In the genomic region with DNA sequence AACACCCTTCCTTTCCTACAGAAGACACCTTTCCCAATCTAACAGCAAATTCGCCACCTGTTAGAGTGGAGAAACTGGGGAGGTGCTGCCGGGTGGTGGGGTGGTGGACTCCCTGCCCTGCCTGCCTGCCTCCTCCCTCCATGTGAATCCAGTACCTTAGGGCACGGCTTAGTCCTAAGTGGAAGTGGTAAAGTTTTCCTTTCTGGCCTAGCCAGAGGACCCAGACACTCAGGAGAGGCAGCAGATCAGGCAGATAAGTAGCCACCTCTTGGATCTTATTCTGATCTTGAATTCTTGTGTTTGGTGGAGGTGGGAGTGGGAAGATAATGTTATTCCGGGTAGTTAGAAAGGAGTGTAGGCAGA, we compare ENCODE assay signal across 12 mouse cellular contexts. TPM values are rescaled to one million over a fixed set of nuclear protein-coding genes. Genes with fewer than 3 reads are reported as not detected.
DNase-seq lines count a peak whose midpoint lies in the region; ATAC-seq and TF ChIP-seq lines count a peak whose summit lies in the region.
"Had no signal": no experiment of that assay in that cellular context is flagged by ENCODE, and none has a peak within 500 bp of the region (broad histone marks: within the 10 kb centered on the region; RNA-seq: fewer than 3 reads in every experiment).

No protein-coding gene starts in this region.

- no peak for TF ChIP-seq EP300 in heart, adult 2 months (IDR thresholded peaks at IDR 0.05; ENCODE audit: insufficient read depth, low read depth, low read length)
- no peak for TF ChIP-seq EP300 in lung, postnatal 0 days (IDR thresholded peaks at IDR 0.05)

- intact Hi-C loops in heart, adult 2 months (cut with DNase I) = no loop called here

- peaks cover 14% of the 10 kb centered on the region for H3K4me1 ChIP-seq in heart, embryonic 12.5 days (replicated peaks)
- H3K4me1 ChIP-seq in heart, adult 2 months (ENCODE audit: control insufficient read depth, insufficient read depth, low read length) = no peaks in the 10 kb centered on the region
- no peaks in the 10 kb centered on the region for H3K4me1 ChIP-seq in lung, postnatal 0 days (ENCODE audit: insufficient read depth, low read depth, low read length)
- H3K4me1 ChIP-seq in limb, embryonic 13.5 days = peaks cover 17% of the 10 kb centered on the region
- peaks cover 7% of the 10 kb centered on the region; the same call in 1 of the 2 replicates for H3K4me1 ChIP-seq in stomach, embryonic 14.5 days (ENCODE audit: control insufficient read depth, insufficient read depth, low read length)

- TF ChIP-seq CTCF in heart, adult 2 months (IDR thresholded peaks at IDR 0.05) = no peak
- no peak for TF ChIP-seq CTCF in lung, postnatal 0 days (IDR thresholded peaks at IDR 0.05)

- no peaks in the 10 kb centered on the region for H3K79me2 ChIP-seq in heart, adult 2 months (replicated peaks; ENCODE audit: control insufficient read depth, insufficient read depth, low read length)

- no peak for TF ChIP-seq POLR2A in heart, adult 2 months (IDR thresholded peaks at IDR 0.05; ENCODE audit: insufficient read depth, low read depth, low read length)

- WGBS in heart, embryonic 12.5 days = under 1% methylated on average over 4 of the region's 4 CpGs
- 6% methylated on average over 4 of the region's 4 CpGs for WGBS in heart, adult 2 months
- WGBS in lung, postnatal 0 days = 4% methylated on average over 4 of the region's 4 CpGs
- 8% methylated on average over 4 of the region's 4 CpGs for WGBS in limb, embryonic 13.5 days
- 5% methylated on average over 4 of the region's 4 CpGs for WGBS in stomach, embryonic 14.5 days

- no peaks in the 10 kb centered on the region for H3K36me3 ChIP-seq in heart, embryonic 12.5 days
- no peaks in the 10 kb centered on the region for H3K36me3 ChIP-seq in heart, adult 2 months (ENCODE audit: control insufficient read depth, insufficient read depth, low read length)
- H3K36me3 ChIP-seq in lung, postnatal 0 days (ENCODE audit: insufficient read depth, low read length) = no peaks in the 10 kb centered on the region
- H3K36me3 ChIP-seq in limb, embryonic 13.5 days = no peaks in the 10 kb centered on the region
- no peaks in the 10 kb centered on the region for H3K36me3 ChIP-seq in stomach, embryonic 14.5 days (ENCODE audit: control insufficient read depth, insufficient read depth, low read length)

- peaks cover 92% of the 10 kb centered on the region for H3K27me3 ChIP-seq in heart, embryonic 12.5 days (replicated peaks)
- peaks cover 21% of the 10 kb centered on the region for H3K27me3 ChIP-seq in heart, adult 2 months (ENCODE audit: control insufficient read depth, insufficient read depth, low read length)
- H3K27me3 ChIP-seq in lung, postnatal 0 days (replicated peaks; ENCODE audit: insufficient read depth, low read length) = peaks cover 80% of the 10 kb centered on the region
- H3K27me3 ChIP-seq in limb, embryonic 13.5 days = peaks cover 96% of the 10 kb centered on the region
- peaks cover 74% of the 10 kb centered on the region for H3K27me3 ChIP-seq in stomach, embryonic 14.5 days (ENCODE audit: control insufficient read depth, insufficient read depth, low read length)

- H3K9me3 ChIP-seq in heart, embryonic 12.5 days (replicated peaks) = no peaks in the 10 kb centered on the region
- H3K9me3 ChIP-seq in lung, postnatal 0 days (ENCODE audit: low read length) = no peaks in the 10 kb centered on the region
- H3K9me3 ChIP-seq in limb, embryonic 13.5 days = no peaks in the 10 kb centered on the region
- no peaks in the 10 kb centered on the region for H3K9me3 ChIP-seq in stomach, embryonic 14.5 days (ENCODE audit: control insufficient read depth, low read depth, low read length)

- DNase-seq in heart, adult 2 months = no peak
- no peak for DNase-seq in lung, postnatal 0 days (ENCODE audit: low spot score)
- DNase-seq in lung, postnatal 14 days = no peak
- DNase-seq in right cerebral cortex, adult 2 months (ENCODE audit: low spot score in 2 of 2) = no peak
- DNase-seq: cerebellum, adult 18-20 months; kidney, postnatal 25 days had no signal

- no peak for ATAC-seq in heart, embryonic 12.5 days (ENCODE audit: insufficient number of reproducible peaks, low FRiP score)
- ATAC-seq in lung, postnatal 0 days = peak; percentile 26
- no peak for ATAC-seq in limb, embryonic 13.5 days (ENCODE audit: low FRiP score, low read depth)
- peak; percentile 43; the same call in 1 of the 2 replicates for ATAC-seq in stomach, embryonic 14.5 days (ENCODE audit: insufficient number of reproducible peaks, insufficient read depth, low FRiP score, low read depth)
- ATAC-seq in CD4-positive, CD25-positive, alpha-beta regulatory T cell, adult 4 months = no peak

- no peak overlapping the region for H3K9ac ChIP-seq in heart, embryonic 12.5 days
- no peak overlapping the region for H3K9ac ChIP-seq in heart, adult 2 months (ENCODE audit: low read depth, low read length)
- no peak overlapping the region for H3K9ac ChIP-seq in lung, postnatal 0 days (replicated peaks; ENCODE audit: low read depth)
- H3K9ac ChIP-seq in limb, embryonic 13.5 days = peak overlapping the region; percentile 25; the same call in 1 of the 2 replicates
- no peak overlapping the region for H3K9ac ChIP-seq in stomach, embryonic 14.5 days (replicated peaks; ENCODE audit: low read depth, low read length)

- peak overlapping the region; percentile 37 for H3K4me3 ChIP-seq in heart, embryonic 12.5 days
- no peak overlapping the region for H3K4me3 ChIP-seq in heart, adult 2 months
- H3K4me3 ChIP-seq in lung, postnatal 0 days (ENCODE audit: low read depth, low read length) = peak overlapping the region; percentile 21; the same call in 1 of the 2 replicates
- H3K4me3 ChIP-seq in limb, embryonic 13.5 days = peak overlapping the region; percentile 31
- H3K4me3 ChIP-seq in stomach, embryonic 14.5 days (ENCODE audit: low read depth, low read length) = peak overlapping the region; percentile 21; the same call in 1 of the 2 replicates

- no peak overlapping the region for H3K27ac ChIP-seq in heart, embryonic 12.5 days (ENCODE audit: poor library complexity, severe bottlenecking)
- no peak overlapping the region for H3K27ac ChIP-seq in heart, adult 2 months
- H3K27ac ChIP-seq in lung, postnatal 0 days (ENCODE audit: low read length) = no peak overlapping the region
- H3K27ac ChIP-seq in limb, embryonic 13.5 days = no peak overlapping the region
- no peak overlapping the region for H3K27ac ChIP-seq in stomach, embryonic 14.5 days (ENCODE audit: low read length)

- peak overlapping the region; percentile 66 for H3K4me2 ChIP-seq in heart, embryonic 12.5 days
- H3K4me2 ChIP-seq in lung, postnatal 0 days (replicated peaks; ENCODE audit: low read depth, low read length) = peak overlapping the region; percentile 52
- peak overlapping the region; percentile 59 for H3K4me2 ChIP-seq in limb, embryonic 13.5 days (replicated peaks)
- H3K4me2 ChIP-seq in stomach, embryonic 14.5 days (replicated peaks; ENCODE audit: low read depth, low read length) = peak overlapping the region; percentile 37

RNA-seq across cellular contexts. Expression of a gene that starts 7.1 kb away (rescaled TPM):
- polyA plus RNA-seq in heart, embryonic 12.5 days (2016; fragmentation: Nextera tagmentation; extraction: Ambion mirVana) = not detected in 2 replicates
- not detected for total RNA-seq in heart, adult 2 months (2021)
- polyA plus RNA-seq in heart, adult 2 months (2012; rRNA removed) = not detected in 2 replicates
- not detected in 2 replicates for polyA plus RNA-seq in lung, postnatal 0 days (2015; fragmentation: Nextera tagmentation; extraction: Ambion mirVana)
- polyA plus RNA-seq in limb, embryonic 13.5 days (2015; fragmentation: Nextera tagmentation; extraction: Ambion mirVana) = 0.06 TPM in 1 of 2 replicates, not detected in the other
- polyA plus RNA-seq in stomach, embryonic 14.5 days (2014; fragmentation: Nextera tagmentation; extraction: Ambion mirVana) = 1.1 and 1.3 TPM in 2 replicates
- polyA plus RNA-seq in CD4-positive, CD25-positive, alpha-beta regulatory T cell, adult 4 months (2017; shearing (Covaris generic)) = not detected
- total RNA-seq: megakaryocyte progenitor cell, adult 5-6 weeks had no signal

RNA-seq across cellular contexts. Expression of a gene that starts 22.3 kb away (rescaled TPM):
- not detected in 2 replicates for polyA plus RNA-seq in heart, embryonic 12.5 days (2016; fragmentation: Nextera tagmentation; extraction: Ambion mirVana)
- total RNA-seq in heart, adult 2 months (2021) = not detected
- polyA plus RNA-seq in heart, adult 2 months (2012; rRNA removed) = not detected in 2 replicates
- polyA plus RNA-seq in lung, postnatal 0 days (2015; fragmentation: Nextera tagmentation; extraction: Ambion mirVana) = not detected in 2 replicates
- not detected in 2 replicates for polyA plus RNA-seq in limb, embryonic 13.5 days (2015; fragmentation: Nextera tagmentation; extraction: Ambion mirVana)
- polyA plus RNA-seq in stomach, embryonic 14.5 days (2014; fragmentation: Nextera tagmentation; extraction: Ambion mirVana) = not detected in 2 replicates
- polyA plus RNA-seq in CD4-positive, CD25-positive, alpha-beta regulatory T cell, adult 4 months (2017; shearing (Covaris generic)) = not detected
- total RNA-seq: megakaryocyte progenitor cell, adult 5-6 weeks had no signal
- polyA plus RNA-seq: frontal cortex, adult 2 months had no signal

RNA-seq across cellular contexts. Expression of a gene that starts 30.2 kb away (rescaled TPM):
- not detected in 2 replicates for polyA plus RNA-seq in heart, embryonic 12.5 days (2016; fragmentation: Nextera tagmentation; extraction: Ambion mirVana)
- total RNA-seq in heart, adult 2 months (2021) = not detected
- polyA plus RNA-seq in heart, adult 2 months (2012; rRNA removed) = not detected in 2 replicates
- not detected in 2 replicates for polyA plus RNA-seq in lung, postnatal 0 days (2015; fragmentation: Nextera tagmentation; extraction: Ambion mirVana)
- polyA plus RNA-seq in limb, embryonic 13.5 days (2015; fragmentation: Nextera tagmentation; extraction: Ambion mirVana) = not detected in 2 replicates
- polyA plus RNA-seq in stomach, embryonic 14.5 days (2014; fragmentation: Nextera tagmentation; extraction: Ambion mirVana) = 3.4 and 5.2 TPM in 2 replicates
- polyA plus RNA-seq in CD4-positive, CD25-positive, alpha-beta regulatory T cell, adult 4 months (2017; shearing (Covaris generic)) = not detected
- total RNA-seq: megakaryocyte progenitor cell, adult 5-6 weeks had no signal
- polyA plus RNA-seq: frontal cortex, adult 2 months had no signal

Comparison
In these comparisons a context has a peak if more than half of its experiments do, and no peak if none do; other contexts are left out.
1. ATAC-seq: peak in lung, postnatal 0 days (single experiment) and stomach, embryonic 14.5 days (single experiment); none in heart, embryonic 12.5 days (single experiment), limb, embryonic 13.5 days (single experiment) and CD4-positive, CD25-positive, alpha-beta regulatory T cell, adult 4 months (single experiment).
2. Peak in every context shown above with its lines, with median percentiles within 50 percentile points of each other: H3K4me2 ChIP-seq.